In genomic region chr17:44542706-44543105, GRCm38 (mm10) we compare ENCODE assay signal across 20 mouse cellular contexts.
"Had no signal": no experiment of that assay in that cellular context is flagged by ENCODE, and none has a peak within 500 bp of the region (broad histone marks: within the 10 kb centered on the region; RNA-seq: fewer than 3 reads in every experiment).

No protein-coding gene starts in this region.

- DNase-seq: lung, adult 18-20 months; lung, embryonic 14.5 days; lung, postnatal 10 days; lung, postnatal 4 days; midbrain, embryonic 14.5 days; right cerebral cortex, postnatal 14 days; right cerebral cortex, postnatal 4 days; spleen, adult 18-20 months; thymus, adult 18-20 months; thymus, postnatal 25 days; thymus, postnatal 4 days had no signal

- H3K36me3 ChIP-seq: liver, embryonic 12.5 days; midbrain, embryonic 10.5 days; midbrain, embryonic 12.5 days; neural tube, embryonic 13.5 days; neural tube, embryonic 15.5 days had no signal

- ATAC-seq: liver, embryonic 12.5 days; midbrain, embryonic 16.5 days had no signal

- H3K9me3 ChIP-seq: liver, embryonic 12.5 days; megakaryocyte, embryonic 14.5 days; midbrain, embryonic 10.5 days; midbrain, embryonic 12.5 days; neural tube, embryonic 13.5 days; neural tube, embryonic 15.5 days had no signal

- H3K27me3 ChIP-seq: midbrain, embryonic 12.5 days; neural tube, embryonic 13.5 days; neural tube, embryonic 15.5 days had no signal

- H3K4me2 ChIP-seq: liver, embryonic 12.5 days; lung, embryonic 14.5 days; midbrain, embryonic 12.5 days; neural tube, embryonic 13.5 days; neural tube, embryonic 15.5 days had no signal

- H3K4me3 ChIP-seq: liver, embryonic 12.5 days; megakaryocyte, embryonic 14.5 days; midbrain, embryonic 10.5 days; midbrain, embryonic 12.5 days; myocyte; neural tube, embryonic 13.5 days; neural tube, embryonic 15.5 days had no signal

- H3K27ac ChIP-seq: liver, embryonic 12.5 days; liver, embryonic 14.5 days; midbrain, embryonic 10.5 days; midbrain, embryonic 12.5 days; neural tube, embryonic 13.5 days; neural tube, embryonic 15.5 days had no signal

- H3K9ac ChIP-seq: liver, embryonic 12.5 days; liver, embryonic 14.5 days; lung, embryonic 14.5 days; midbrain, embryonic 12.5 days; neural tube, embryonic 13.5 days; neural tube, embryonic 15.5 days had no signal

- H3K4me1 ChIP-seq: liver, embryonic 12.5 days; megakaryocyte, embryonic 14.5 days; midbrain, embryonic 12.5 days; neural tube, embryonic 13.5 days; neural tube, embryonic 15.5 days had no signal
